Mouse (Mus musculus): Measurements from ENCODE around the gene Tsga10ip.
"Not testable (repeated sequence)": the region's sequence is repeated elsewhere in the genome, so short reads cannot be mapped to it uniquely, and the experiment has no call there.

Gene Tsga10ip

DNA sequence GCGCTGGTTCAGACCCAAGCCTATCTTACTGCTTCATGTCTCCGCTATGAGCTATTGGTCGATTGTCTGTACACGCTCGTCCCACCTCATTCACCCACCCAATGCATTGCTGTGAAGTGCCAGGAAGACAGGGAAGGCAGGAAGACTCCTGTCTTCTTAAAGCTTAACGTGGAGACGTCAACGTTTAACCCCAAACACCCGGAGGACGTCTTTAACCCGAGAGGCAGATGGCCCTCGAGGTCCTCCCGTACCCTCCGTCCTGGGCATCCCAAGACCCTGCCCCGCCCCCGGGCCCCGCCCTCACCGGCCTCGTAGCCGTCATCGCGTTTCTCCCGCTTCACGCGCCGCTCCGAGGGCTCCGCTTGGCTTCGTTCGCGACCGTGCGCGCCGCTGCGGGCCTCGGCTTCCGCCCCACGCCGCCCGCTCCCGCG is 14.3 kb downstream of the Tsga10ip start:
- DNase-seq: peak; percentile 51

DNA sequence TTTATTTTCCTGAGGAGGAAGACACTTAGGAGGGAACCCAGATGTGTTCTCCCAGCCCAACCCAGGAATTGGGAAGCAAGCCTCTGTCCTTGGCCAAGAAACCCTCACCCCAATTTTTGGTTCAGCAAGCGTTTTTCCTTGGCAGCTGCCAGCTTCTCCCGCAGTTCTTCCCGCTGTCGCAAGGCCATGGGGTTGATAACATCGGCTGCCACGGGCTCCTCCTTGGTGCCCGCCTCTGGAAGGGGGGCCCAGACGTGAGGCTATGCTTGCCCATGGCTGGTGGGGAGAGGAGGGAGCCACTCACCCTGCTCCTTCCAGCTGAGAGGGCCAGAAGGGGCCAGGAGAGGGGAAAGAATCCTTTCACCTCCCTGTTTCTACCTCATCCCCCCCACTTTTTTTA is 17.6 kb downstream of the Tsga10ip start:
- DNase-seq: no peak

DNA sequence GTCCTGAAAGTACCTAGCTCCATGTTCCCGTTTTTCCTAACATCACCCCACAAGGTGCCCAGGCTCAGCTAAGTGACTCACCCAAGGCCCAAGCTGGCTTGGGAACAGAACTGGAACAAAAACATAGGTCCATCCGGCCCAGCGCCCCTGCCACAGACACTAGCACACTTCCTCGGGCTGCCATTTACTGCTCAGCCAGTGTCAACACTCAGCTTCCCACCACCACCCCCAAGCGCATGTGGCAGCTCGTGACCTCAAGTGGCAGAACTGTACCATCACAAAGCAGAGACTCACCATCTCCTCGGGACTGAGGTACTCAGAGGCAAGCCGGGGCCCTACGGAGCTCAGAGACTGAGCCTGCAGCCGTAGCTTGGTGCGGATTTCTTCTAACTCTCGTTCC is 19.0 kb downstream of the Tsga10ip start:
- DNase-seq: no peak

DNA sequence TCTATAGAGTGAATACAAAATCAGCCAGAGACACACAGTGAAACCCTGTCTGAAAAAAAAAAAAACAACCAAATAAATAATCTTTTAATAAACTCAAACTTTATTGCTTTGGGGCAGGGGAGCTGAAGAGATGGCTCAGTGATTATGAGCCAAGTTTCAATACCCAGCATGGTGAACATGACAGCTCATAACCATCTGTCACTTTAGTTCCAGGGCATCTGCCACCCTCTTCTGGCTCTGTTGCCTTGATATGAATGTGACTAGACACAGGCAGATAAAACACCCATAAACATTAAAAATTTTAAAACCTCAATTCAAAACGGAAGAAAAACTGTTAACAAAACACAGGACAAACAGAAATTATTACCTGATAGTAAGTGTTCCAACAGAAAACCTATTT is 24.9 kb downstream of the Tsga10ip start:
- no peak for DNase-seq

DNA sequence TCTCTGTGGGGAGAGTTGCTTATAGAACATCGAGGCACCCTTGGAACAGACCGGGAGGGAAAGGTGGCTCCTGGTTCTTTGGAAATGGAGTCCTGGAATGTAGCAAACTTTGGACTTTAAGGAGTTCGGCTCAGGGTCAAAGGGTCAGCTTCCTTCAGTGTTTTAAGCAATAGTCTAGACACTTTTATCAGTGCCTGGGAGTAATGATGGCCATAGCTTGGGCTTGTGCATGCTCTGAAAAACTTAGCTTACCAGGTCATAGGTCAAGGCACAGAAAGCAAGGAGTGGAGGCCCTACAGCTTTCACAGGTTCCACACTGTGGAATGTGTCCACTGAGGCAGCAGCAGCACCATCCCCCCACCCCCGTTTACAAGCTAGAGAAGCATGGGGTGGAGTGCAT is 27.6 kb downstream of the Tsga10ip start:
- DNase-seq: no peak

DNA sequence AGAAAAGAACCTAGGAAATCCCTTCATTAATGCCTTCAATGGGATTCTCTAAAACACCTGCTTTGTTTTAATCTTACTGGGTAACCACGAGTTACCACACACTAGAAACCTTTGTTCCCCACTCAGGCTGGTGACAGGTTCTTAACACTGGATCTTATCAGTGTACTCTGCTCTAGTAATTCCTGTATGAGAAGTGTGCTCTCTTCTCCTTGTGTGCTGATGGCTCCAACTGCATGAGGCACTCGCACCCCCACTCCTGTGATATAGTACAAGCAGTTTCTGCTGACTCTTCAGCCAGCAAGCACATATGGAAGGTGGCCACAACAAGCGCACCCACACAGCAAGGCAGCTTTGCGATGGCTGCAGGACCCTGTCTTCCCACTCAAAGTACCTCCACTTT is 28.1 kb downstream of the Tsga10ip start:
- no peak for DNase-seq

DNA sequence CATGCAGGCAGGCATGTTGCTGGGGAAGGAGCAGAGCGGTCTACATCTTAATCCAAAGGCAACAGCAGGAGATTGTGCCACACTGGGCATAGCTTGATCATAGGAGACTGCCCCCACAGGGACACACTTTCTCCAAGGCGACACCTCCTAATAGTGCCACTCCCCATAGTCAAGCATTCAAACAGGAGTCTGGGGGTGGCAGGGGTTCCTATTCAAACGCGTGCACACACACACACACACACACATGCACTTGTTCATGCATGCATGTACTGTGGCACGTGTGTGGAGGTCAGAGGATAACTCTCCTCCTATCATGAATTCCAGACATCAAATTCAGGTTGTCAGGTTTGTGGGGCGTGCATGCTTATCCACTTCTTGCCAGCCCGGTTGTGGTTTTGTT is 29.6 kb downstream of the Tsga10ip start:
- DNase-seq: no peak

DNA sequence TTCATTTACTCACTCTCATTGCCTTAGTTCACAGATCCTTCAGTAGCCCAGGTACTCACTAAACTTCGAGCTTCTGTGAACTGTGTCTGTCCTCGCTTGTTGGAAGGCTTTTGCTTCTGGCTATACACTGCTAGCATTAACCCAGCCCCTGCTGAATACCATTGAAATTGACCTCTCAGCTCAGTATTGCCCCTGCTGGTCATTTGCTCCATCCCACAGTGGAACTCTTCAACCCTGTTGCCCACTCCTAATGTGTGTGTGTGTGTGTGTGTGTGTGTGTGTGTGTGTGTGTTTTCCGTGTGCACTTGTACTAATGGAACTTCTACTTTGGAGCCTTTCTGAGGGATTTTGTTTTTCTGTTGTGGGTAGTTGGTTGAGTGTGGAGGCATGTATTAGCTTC is 31.4 kb downstream of the Tsga10ip start:
- DNase-seq: no peak

DNA sequence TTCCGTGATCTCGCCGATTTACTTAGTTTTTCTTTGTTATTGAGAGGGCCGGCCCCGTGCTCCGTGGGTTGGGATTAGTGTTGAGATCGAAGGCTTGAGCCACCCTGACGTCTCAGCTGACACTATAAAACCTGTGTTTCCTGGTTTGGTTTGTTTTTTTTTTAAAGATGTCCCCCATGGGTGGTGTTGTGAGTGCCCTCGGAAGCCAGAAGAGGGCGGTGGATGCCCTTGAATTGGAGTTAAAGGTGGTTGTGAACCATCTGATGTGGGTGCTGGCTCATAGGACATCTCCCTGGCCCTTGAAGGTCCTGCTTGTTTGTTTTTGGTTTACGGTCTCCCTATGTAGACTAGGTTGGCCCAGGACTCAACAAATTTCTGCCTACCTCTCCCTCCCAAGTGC is 34.9 kb downstream of the Tsga10ip start:
- DNase-seq: no peak

DNA sequence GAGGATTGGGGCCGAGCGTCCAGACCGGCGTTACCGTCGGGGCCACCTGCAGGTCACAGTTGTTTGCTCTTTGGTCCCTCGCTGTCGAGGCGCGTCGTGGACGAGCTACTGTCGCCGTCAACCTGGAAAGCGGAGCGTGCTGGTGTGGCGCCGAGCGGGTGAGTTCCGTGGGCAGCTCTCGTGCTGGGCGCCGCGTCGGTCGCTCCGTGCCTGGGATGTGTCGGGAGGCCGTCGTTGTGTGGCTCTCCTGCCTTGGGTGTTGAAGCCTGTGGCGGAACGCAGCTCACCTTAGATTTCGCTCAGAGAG is 35.3 kb downstream of the Tsga10ip start, which contains the start of gene Banf1:
TSS of gene Banf1 (minus strand) at position 116 of the 307 bp plus-strand sequence.
- no peak for DNase-seq

DNA sequence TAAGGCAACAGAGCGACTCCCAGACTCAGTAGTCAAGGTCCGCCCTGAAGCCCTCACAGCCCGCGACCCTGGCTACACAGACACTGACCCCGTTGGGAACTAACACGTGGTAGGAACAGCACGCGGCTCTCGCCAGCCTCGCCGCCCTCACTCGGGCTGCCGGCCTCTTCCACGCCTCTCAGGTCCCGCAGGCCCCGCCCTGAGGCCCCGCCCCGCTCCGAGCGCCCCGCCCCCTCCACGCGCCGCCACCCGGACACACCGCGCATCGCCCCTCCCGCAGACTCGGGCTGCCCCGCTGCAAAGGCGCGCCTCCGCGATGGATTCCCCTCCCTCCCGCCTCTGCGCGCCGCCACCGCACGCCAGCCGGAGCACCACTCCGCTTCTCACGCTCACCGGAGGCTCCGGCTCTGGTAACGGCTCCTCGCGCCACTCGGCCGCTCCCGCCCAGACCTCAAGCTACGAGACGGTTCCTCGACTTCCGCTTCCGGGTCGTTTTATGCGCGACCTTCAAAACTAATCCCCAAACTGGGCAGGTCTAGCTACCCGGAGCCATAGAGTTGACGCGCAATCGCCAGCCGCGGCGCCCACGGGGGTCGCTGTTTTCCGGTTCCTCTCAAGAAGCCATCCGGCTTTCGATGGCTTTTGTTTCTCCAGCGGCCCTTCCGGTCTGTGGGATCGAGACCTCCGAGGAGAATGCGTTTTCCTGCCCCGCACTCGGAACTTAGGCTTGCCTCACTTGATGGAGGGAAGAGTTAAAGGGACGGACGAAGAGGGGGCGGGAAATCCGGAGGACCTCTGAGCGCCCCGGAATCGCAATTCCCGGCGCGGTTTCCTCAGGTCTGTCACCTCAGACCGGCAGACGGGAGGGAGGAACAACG is 35.9 kb downstream of the Tsga10ip start, which contains the start of gene Eif1ad:
TSS of gene Eif1ad (plus strand) at position 567 of the 878 bp plus-strand sequence.
- DNase-seq: peak; percentile 95

DNA sequence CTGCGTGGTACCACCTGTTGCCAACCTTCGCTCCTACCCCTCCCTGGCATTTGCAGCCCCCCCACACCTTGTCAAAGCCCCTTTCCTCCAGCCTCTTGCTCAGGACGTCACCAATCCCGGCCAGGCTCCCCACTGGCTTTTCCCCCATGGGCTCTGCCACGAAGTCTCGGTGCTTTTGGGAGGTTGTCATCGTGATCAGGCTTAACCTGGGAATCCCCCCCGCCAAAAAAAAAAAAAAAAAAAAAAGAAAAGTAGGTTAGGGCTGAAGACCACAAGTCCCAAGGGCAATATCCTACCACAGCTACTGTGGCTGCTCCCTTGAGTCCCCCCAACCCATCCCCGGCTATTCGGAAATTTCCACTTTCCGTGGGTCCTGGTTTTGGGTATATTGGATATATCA is 36.6 kb downstream of the Tsga10ip start:
- no peak for DNase-seq

DNA sequence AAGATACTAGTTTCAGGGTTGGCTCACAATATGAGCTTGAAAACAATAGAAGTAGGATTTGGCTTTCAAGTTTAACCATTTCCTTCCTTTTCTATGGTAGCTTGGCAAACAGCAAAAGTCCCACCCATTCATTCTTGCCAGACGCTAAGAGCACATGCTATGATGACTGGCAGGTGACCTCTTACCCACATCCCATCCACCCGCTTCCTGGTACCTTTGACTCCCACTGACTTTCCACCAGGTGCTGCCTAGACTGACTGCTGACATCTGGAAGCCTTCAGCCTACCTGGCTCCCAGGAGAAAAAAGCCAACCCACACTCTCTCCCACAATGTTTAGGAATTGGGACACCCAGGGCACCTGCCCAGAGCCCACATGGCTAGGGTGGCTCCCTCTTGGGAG is 38.2 kb downstream of the Tsga10ip start:
- DNase-seq: no peak

DNA sequence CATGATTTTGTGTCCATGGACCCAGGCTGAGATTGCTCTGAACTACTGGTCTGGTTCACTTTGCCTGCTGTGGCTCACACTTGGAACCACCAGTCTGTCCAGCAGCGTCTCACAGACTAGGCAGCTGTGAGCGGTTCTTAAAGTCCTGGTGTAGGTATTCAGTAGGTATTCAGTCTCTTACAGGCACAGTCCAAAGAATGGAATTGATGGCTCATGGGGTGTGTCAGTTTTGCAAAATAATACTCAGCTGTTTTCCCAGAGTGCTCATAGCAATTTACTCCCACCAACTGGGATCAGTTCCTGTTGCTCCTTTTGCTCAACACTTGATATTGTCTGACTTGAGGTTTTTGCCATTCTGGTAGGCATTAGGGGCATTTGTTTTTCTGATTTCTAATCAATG is 40.1 kb downstream of the Tsga10ip start:
- DNase-seq: no peak

DNA sequence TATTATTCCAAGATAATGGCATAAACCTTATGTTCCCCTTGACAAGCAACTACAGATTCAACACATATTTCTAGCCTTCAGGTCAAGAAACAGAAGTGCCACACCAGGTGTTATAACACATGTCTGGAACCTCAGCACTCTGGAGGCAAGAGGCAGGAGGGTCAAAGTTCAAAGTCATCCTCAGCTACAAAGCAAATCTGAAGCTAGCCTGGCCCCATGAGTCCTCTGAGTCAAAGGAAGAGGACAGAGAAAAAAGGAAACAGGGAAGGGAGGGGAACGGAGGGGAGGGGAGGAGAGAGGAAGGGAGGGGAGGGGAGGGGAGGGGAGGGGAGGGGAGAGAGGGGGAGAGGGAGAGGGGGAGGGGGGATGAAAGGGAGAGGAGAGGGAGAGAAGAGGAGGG is 46.2 kb downstream of the Tsga10ip start:
- no peak for DNase-seq

DNA sequence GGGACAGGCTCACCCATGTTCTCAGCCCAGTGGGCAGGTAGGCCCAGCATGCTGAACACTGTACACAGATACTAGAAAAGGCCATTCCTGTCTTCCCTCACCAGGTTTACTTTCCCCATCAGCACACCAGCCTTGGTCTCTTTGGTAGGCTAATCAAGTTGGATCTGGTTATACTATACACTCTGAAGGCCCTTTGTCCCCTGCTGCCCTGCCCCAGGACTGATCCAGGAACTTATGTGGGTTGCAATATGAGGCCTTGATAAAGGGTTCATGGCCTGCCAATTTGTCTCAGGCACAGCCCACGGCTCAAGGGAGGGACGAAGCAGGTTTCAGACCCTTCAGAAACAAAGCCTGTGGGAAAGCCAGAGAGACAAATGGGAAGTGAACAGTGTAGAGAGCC is 48.7 kb downstream of the Tsga10ip start:
- DNase-seq: no peak

DNA sequence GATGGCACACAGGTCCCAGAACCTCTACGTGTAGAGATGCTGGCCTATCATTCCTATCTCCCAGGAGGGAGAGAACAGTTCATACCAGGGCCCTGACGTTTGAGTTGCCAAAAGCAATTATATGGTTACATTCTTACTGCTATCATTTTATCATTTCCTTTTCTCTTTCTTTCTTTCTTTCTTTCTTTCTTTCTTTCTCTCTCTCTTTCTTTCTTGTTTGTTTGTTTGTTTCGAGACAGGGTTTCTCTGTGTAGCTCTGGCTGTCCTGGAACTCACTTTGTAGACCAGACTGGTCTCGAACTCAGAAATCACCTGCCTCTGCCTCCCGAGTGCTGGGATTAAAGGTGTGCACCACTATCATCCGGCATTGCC is 52.8 kb downstream of the Tsga10ip start, which contains the start of gene Cst6:
TSS of gene Cst6 (minus strand) at position 73 of the 372 bp plus-strand sequence.
- not testable (repeated sequence) for DNase-seq

DNA sequence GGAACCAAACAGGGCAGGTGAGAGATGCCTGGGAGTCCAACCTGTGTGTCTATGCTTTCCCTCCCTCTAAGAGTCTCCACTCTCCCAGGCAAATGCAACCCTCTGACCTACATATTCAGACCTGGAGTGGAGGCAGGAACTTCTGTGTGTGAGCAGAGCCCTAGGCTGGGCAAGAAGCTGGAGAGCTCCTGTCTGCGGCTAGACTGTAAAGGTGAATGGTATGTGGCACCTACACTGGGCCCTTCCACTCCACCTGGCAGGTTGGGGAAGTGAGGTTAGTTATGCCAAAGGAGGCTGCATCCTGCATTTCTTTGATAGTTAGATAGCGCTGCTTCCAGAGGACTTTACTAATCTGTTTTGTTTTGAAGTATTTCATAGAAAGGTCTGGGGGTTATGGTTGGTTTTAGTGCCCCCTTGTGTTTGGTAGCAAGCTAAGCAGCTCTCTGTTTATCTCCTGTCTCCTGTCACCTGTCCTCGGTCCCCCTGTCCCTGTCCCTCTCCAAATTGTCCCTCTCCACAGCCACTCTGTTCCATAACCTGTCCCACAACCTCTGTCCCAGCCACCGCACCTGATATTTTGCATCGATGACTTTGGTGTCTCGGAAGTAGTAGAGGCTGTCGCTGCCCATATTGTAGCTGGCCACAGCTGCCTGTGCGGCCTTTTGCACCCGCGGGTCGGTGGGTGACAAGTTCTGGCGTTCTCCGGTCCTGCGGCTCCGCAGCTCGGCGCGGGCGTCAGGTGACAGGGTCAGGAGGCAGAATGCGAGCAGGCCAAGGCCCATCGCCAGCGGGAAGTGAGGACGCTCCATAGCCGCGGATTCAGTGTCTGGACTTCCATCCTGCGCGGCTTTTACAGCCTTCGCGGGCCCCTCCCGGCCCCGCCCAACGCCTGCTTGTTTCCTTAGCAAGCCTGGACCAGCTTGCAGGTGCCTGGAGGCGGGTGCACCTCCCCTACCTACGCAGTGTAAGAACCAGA is 53.5 kb downstream of the Tsga10ip start:
- peak; percentile 47 for DNase-seq

DNA sequence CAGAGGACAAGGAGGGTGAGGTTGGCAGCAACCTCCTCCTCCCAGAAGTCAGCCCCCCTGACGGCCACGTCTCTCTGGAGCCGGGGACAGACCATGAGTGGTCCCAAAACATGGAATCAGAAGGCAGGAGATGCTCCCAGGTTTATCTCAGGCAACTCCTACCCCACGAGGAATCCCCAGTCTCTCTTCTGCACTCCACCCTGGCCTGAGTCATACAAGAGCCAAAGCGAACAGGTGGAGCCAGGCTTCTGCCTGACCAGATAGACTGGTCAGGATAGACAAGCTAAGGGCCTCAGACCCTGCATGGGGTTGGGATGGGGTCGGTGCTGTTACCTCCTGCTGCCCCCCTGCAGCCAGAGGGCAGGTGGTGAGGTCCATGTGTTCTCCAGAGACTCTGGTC is 54.3 kb downstream of the Tsga10ip start:
- DNase-seq: peak; percentile 23

DNA sequence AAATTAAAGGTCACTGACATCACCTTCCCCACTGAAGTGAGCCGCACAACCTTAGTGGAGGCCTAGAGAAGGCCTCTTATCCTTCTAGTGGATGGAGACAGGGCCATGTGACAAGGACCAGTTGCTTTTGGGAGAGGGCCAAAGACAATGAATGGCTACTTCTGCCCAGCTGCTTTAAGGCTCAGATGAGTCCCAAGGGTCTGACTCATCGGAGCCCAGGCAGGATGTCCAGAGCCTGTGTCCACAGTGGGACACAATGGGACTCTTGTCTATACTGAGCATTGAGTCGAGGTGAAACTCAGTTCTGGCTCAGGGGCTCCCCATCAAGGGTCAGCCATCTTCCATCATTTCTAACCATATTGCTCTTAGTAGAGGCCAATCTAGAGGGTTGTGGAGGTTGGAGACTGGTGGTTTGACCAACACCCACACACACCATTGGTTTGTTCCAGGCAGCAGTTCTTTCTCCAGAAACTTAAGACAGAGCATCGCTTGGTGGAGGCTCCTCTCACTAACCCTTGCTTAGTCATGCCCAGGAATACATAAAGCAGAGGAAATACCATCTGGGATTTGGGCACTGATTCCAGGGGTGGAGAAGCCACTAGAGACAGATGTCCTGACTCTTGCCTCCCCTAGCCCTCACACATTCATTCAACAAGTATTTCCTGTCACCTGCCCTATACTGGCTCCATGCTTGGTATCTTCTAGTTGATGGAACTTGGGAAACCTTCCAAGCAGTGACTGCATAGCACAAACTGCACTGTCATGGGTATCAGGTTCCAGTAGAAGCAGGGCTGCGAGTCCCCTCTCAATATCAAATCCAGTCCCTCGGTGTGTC is 56.8 kb downstream of the Tsga10ip start:
- no peak for DNase-seq

DNA sequence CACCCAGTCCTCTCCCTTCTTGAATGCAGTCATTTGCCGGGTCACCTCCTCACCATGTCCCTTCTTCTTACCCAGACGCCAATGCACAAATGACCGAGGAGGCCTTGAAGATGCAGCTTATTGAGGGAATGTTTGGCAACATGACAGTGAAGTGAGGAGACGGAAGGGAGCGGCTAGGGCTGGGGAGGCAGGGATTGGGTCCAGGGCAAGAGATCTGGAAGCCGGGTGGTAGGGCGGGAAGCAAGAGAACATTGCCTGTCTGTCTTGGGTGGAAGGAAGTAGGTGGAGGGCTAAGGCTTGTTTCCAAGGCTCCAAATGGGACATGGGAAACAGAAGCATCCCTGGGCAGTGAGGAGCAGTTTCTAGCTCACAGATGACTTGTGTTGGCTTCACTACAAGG is 61.0 kb downstream of the Tsga10ip start:
- no peak for DNase-seq

Data from cerebellum, adult 11-12 months (tissue).